Mouse (Mus musculus) T-helper 2 cell (primary cell): ENCODE results near the gene Tbx3.

ENCODE experiments used
- in situ Hi-C: fragments of 300-600 bp; cut with MboI, MseI; formaldehyde crosslinking; loops from one replicate; pipeline ENCODE4 v1.15.1; 2025; ENCODE audit warnings: high pct_unique_total_duplicates

Tbx3 gene

DNA sequence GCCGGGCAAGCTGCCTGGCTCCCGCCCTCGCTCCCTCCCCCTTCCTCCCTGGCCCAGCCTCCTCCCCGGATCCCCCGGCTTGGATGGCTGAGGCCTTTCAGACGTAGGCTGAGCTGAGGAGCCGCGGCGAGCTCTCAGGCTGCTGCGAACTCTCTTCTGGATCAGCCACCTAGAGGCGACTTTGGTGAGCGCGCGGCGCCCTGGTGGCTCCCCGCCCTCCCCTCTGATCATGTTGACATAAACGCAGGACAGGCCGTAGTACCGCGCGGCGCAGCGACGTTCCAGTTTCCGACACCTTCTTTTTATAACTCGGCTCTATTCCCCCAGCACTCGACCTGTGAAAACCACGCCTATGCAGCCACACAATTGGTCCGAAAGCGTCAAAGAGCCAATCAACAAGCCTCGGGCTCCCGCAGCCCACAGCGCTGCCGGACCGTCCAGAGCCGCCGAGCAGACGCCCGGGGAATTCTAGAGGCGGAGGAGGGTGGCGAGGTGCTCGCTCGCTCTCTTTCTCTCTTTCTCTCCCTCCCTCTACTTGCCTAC is at the start of gene Tbx3:
TSS of gene Tbx3 (plus strand) at position 104 of the 543 bp plus-strand sequence.
- in situ Hi-C loops = no loop called here

DNA sequence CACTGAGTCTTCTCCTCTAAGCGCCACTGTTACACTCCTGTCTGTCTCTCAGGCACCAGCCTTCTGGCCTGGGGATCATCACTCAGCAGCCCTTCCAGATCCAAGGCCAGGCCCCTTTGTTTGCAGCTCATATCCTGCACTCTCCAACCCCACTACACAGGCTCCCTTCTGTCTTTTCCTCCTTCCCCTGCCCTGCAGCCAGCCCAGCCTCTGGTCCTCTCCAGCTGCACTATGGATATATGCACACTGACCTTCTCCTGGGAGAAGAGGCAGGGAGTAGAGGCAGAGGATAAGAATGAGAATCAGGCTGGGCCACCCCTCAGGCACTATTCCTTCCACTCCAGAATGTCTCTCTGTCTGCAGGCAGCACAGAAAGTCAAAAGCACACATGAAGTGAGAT is 48.4 kb upstream of the Tbx3 start:
- in situ Hi-C loops = no loop called here

DNA sequence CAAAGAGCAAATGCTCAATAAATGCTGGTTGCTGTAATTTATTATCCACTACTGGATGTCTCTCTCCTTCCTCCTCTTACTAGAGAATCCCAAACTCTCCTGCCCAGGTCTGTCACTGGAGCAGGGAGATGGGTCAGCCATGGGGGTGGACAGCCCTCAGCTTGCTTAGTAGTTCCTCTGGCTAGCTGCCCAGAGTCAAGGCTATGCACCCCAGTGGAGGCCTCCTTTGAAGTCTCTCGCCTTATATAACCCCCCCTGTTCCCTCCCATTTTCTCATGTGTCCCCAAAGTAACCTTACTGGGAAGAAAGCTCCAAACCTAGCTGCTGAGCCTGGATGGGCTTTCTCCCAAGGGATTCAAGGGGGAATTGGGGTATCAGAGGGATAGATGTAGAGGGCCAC is 45.9 kb upstream of the Tbx3 start:
- in situ Hi-C loops = no loop called here

DNA sequence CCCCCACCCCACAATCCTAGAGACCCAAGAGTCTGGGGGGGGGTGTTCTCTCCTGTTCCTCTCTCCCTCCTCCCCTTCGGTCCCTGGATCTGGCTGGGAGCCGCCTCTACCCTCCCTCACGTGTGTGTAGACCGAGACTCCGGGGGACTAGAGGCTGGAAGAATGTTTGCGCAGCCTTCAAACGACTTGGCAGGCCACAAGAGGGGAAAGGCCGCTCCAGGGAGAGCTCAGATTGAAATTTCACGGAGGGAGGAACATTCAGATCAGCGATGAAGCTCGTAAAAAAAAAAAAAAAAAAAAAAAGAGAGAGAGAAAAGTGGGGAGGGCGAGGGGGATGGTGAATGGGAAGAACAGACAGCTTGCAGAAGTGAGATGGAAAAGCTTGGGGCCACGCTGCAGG is 44.9 kb upstream of the Tbx3 start:
- in situ Hi-C loops = no loop called here

DNA sequence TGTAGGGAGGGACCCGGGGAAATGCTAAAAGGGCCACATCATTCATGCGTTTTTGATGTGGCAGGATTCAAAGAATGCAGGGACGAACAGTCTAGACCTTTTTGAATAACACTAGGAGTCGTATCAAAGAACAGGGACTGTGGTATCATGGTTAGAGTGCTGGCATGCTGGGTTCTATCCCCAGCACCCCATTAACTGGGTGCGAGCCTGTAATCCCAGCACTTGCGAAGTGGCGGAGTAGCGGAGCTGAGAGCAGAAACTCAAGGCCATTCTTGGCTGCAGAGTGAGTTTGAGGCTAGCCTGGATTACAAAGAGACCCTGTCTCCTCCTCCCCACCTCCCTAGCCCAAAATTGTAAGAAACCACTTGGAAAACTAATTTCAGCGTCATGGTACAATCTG is 44.3 kb upstream of the Tbx3 start:
- in situ Hi-C loops = no loop called here

DNA sequence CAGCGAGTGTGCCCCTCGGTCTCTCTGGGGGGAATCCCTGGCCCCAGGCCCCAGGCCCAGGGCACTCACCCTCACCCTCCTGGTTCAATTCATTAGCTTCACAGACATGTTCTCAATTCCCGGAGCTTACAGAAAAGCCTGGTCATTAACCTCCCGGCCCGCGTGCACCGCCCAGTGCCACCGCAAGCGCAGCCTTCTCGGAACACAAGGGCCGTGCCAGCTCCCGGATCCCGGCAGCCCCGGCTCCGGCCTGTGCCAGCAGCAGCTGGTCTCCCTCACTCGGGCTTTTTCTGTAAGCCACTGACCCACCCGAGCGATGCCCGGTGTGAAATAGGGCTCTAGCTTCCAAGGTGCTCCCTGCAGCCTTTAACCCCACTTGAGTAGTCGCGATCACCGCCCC is 43.8 kb upstream of the Tbx3 start:
- in situ Hi-C loops = no loop called here

DNA sequence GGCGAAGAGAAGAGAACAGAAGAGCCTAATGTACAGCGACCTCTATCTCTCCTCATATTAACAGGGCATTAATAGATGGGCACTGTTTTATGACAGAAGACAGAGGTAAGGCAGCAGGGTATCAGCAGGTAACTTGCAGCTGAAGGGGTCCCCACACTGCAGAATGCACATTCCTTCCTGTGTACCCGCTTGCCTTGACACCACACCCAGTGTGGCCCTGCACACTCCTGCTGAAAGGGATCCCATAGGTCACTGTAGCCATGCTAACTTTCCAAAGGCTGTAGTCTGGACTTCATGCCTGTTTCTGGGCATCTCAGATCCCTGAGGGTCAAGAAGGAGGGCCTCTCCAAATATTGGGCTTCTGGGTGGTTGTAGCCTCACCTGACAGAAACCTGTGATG is 42.4 kb upstream of the Tbx3 start:
- in situ Hi-C loops = no loop called here

DNA sequence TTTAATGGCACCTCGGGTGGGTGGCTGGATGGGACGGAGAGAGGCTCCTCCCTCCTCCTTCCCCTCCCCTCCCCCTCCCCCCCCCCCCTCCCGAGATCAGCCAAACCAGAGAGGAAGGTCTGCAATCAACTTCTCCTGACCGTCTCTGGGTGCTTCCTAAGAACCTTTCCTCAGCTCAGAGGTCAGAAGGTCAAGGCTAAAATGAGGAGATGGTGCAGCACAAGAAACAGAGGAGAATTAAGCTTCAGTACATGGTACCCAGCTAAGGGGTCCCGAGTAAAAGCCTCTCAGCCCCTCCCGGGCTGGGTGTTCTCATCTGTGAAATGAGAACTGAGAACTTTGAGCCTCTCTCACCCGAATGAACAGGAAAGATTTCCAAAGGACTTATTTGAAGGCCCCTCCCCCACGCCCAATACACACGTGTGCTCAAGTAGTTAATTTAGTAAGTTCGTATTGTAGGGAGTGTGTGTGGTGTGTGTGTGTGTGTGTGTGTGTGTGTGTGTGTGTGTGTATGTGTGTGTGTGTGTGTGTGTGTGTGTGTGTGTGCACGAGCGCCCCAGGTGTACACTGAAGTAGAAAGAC is 41.6 kb upstream of the Tbx3 start:
- in situ Hi-C loops = no loop called here

DNA sequence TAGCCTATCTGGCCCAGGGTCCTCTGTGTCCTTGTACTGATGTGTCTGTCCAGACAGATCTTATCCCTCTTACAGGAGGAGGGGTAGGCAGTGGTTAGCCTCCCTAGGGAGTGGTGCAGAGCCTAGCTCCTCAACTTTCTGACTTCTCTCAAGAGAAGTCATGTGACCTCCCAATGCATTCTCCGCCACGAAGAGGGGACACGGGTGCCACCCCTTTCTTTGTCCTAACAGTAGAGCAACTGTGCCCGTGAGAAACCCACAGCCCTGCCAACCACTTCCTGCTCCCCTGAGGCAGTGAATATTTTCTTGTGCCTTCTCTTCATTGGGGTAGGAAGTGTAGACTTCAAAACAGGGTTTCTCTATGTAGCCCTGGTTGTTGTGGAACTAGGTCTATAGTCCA is 36.9 kb upstream of the Tbx3 start:
- in situ Hi-C loops = no loop called here

DNA sequence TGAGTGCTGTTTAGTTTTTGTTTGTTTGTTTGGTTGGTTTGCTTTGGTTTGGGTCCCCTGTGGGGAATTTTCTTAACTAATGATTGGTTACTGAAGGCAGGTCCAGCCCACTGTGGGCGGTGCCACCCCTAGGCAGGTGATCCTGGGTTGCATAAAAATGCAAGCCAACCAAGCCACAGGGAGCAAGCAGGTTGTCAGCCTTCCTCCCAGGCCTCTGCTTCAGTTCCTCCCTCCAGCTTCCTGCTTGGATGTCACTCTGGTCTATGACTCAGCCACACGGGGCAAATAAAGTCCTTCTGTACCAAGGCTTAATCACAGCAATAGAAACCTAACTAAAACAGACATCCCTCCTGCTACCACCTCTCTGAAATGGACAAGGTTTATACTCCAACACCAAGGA is 35.6 kb upstream of the Tbx3 start:
- in situ Hi-C loops = no loop called here

DNA sequence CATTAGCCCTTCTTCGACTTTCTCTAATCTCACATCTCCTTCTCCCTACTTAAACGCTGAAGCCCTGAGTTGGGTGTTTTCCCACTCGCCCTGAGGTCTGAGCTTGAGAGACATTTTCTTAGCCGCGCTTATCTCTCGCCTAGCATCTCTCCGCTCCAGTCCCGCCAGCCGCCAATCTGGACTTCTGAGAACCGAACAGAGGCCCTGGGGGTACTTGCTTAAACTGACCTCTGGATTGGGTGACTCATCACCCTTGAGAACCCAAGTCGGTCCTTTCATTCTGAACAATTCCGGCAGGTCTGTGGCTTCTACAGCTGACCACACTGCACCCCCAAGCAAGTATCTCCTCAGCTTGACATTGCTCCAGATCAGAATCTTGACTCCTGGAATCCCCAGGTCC is 32.2 kb upstream of the Tbx3 start:
- in situ Hi-C loops = no loop called here

DNA sequence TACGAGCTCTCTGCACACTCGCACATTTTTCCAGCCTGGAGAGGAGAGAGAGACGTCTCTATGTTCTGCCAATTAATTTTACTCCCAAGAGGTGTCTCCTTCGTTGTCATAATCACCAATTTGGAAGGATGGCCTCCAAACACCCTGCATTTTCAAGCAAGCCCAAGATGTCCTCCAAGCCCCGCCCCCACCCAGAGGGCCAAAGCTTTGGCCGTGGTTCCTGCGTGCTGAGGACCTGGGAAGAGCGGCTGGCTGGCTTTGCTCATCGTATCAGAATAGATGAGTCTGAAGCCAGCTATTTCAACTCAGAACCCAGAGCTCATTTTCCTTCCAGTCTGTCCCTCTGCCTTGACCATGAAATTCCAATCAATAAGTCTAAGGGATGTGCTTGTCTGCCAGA is 29.4 kb upstream of the Tbx3 start:
- in situ Hi-C loops = no loop called here

DNA sequence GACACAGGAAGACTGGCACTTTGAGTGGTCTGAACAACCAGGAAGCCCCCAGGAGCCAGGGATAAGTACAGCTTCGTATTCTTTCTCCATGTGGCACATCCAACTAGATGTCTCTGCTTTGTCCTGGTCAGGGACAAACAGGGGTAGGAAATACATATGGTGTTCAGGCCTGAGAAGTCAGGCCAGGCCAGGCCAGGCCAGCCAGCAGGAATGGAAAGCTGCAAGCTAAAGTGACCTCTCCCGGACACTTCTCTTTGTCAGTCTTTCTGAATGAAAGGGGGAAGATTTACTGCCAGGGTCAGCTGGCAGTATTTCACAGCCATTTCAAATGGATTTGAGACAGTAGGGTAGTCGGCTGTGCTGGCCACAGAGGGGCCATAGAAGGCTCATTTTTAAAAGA is 28.8 kb upstream of the Tbx3 start:
- in situ Hi-C loops = no loop called here

DNA sequence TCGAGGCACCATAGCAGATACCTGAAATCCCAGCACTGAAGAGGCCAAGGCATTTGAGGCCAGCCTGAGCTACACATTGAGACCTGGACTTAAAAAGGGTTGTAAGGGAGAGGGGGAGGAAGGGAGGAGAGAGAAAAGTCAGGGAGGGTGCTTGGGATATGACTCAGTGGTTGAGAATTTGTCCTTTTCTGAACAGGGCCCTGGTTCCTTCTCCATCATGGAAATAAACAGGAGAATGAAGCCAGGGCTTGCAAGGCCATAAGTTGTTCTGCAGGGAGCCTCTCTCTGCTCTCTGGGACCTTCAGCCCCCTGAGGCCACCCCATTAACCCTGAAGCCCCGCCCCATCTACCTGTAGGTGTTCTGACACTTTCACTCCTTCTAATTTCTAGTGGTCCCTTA is 23.5 kb upstream of the Tbx3 start:
- in situ Hi-C loops = no loop called here

DNA sequence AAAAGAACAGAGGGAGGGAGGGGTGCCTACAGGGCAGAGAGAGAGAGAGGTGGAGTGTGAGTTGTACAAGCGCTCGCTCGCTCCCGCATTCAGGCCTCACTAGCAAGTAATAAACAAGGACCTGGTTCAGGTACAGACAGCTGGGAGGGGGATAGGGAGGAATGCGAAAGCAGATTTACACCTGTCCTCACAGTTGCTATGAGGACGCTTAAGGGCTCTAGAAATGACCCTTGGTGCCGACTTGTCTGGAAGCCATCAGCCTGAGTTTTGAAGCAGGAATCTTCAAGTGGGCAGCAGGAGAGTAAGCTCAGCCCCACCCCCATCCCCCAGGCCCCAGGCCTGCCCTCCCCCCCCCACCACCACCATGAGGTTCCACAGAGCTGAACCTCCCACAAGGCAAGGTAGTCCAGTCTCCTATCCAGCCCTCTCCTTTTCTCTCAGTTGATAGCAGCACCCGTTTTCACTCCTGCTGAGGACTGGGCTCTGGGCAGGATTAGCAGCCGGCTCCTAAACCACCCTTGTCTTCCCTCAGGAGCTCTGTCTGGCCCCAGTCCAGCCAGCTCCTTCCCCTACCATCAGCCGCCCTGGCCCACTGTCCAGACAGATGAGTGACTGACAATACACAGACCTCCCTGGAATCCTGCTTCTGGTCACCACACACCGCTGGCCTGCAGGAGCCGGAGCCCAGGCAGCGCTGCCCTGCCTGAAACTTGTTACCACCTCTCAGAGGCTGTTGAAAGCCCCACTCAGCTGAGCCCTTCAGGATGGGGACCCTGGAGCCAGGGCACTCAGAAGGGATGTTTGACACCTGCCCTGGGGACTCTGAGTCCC is 19.1 kb upstream of the Tbx3 start:
- in situ Hi-C loops = no loop called here

DNA sequence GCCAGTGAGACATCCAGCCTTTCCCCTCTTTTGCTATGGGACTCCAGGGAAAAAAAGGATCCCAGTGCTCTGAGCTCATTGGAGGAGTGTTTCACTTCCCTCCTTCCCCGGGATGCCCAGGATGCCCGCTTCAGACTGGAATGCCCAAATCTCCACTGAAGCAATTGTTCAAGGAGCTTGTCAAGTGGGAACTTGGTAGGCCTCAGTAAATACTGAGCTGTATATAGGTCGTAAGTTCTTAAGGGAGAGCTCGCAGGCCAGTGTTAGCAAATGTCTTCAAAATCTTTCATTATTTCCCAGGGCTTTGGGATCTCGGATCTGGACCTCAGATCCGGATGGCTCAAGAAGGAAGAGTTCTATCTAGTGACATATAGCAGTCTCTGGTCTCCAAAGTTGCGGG is 14.1 kb upstream of the Tbx3 start:
- in situ Hi-C loops = no loop called here

DNA sequence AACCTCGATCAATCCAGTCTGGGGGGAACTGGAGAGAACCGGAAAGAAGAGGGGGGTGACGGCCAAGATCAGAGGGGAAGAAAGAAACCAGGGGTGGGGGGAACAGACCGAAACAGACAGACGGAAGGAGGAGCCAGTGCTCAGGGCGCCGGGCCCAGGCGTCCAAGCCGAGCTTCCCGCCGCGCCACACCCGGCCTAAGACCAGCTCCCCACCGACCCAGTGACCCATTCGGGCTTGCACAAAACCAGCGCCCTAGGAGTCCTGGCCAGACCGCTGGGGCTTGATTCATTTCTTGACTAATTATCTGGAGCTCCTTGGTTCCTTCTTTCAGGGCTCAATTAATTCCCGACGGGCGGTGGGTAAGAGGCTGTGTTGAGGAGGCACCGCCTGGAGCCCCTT is 13.6 kb upstream of the Tbx3 start:
- in situ Hi-C loops = no loop called here

DNA sequence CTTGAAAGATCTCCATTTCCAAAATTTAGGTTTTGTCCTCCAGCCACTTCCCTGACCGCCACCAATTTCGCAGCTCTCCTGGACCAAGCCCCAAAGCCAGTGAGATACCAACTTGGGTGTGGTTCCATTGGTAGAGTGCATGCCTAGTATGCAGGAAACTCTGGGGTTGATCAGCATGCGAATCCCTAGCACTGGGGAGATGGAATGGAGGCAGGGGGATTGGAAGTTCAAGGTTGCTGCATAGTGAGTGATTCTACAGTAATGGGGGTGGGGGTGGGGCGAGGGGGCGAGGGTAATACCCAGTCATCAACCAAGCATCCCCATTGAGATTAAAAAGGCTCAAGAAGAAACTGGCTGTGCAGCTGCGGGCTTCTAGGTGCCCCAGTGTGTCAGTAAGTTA is 13.1 kb upstream of the Tbx3 start:
- in situ Hi-C loops = no loop called here

DNA sequence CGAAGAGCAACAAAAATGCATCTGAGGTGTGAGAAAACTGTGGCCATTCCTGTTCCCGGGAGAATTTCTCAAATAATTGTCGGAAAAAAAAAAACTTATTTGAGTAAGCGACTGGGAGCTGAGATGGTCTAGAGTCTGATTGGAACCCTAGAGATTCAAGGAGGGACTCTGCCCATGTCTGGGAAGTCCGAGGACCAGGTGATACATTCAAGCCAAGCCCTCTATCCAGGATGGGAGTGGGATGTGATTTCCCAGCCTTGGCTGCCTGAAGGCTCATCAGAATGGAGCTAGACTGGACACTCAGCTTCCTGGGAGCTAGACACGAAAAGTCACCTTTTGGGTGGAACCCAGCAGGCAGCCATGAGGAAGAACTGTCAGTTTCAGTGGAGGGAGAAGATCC is 12.7 kb upstream of the Tbx3 start:
- in situ Hi-C loops = no loop called here

DNA sequence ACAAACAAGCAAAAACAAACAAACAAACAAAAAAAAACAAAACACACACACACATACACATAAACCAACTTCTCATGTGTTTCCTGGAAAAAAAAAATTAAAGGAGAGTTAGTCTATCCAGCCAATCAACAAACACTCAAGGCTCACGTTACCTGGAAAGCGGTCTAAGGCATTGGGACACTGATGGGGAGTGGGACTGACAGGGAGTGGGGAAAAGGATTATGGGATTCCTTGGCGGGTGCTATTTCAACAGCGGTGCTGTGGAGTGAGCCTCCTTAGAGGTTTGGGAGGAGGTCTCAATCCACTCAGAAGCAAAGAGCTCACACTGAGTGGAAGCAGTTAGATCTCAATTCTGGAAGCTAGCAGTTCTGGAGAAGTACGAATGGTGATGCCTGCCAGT is 12.1 kb upstream of the Tbx3 start:
- in situ Hi-C loops = no loop called here

DNA sequence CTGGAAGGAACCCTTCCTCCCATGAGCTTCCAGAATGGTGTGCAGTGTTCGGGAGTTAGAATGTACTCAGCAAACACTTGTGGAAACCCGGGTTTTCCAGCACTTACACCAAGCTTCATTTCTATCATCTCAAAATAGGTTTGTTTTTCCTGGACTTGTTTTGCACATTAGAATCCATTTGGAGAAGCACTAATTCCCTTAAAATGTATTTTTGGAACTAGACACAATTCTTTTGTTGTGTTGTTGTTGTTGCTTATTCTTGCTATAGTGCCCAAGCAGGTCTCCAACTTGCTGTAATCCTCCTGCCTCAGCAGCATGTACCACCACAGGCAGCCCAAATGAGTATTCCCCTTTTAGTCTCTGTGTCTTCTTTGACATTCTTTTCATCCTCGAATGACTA is 11.4 kb upstream of the Tbx3 start:
- in situ Hi-C loops = no loop called here

DNA sequence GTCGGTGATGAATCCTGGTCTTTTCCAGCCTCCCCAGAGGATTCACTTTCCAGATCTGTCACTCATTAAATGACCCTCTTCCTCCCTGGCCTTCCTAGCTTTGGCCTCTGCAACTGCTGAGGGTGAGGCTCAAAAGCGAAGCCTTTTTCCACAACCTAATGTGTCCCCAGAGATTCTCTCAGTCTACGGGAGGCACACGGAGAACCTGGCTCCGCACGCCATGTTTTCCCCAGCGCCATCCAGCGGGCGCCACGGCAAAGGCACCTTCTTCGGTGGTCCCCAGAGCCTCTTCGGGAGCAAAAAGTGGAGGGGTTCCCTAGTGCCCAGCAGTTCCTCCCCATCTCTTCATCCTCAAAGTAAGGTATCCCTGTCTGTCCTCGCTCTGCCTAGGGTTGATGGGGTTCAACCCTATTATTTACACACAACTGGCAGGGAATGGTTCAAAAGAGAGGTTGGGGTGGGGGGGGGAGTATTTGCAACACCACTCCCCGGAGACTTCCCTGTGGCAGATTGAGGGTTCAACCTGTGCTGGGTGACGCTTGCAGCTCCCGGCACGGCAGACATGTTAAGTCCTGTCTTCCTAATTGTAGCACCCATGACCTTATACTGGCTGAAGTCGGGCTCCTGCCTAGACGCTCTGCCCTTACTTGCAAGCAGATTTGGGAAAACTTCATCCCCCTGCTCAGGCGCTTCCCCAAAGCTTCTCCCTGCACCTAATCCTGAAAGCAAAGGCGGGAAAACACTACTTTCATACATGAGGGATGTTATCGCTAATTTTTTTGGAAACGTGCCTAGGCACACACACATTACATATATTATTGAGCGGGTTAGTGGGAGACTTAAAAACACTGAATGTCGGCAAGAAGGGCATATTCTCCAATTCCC is 9.7 kb upstream of the Tbx3 start:
- in situ Hi-C loops = no loop called here
